In genomic region chr15:88565806-88566205, GRCm38 (mm10) we compare ENCODE assay signal across 18 mouse cellular contexts. TPM values are rescaled to one million over a fixed set of nuclear protein-coding genes. Genes with fewer than 3 reads are reported as not detected.
"Had no signal": no experiment of that assay in that cellular context is flagged by ENCODE, and none has a peak within 500 bp of the region (broad histone marks: within the 10 kb centered on the region; RNA-seq: fewer than 3 reads in every experiment).

No protein-coding gene starts in this region.

- H3K4me3 ChIP-seq: layer of hippocampus, adult 2 months; limb, embryonic 10.5 days; liver, embryonic 15.5 days; midbrain, embryonic 10.5 days; neural tube, embryonic 12.5 days; stomach, embryonic 15.5 days had no signal

- H3K9me3 ChIP-seq: limb, embryonic 10.5 days; liver, embryonic 15.5 days; midbrain, embryonic 10.5 days; neural tube, embryonic 12.5 days; stomach, embryonic 15.5 days had no signal

- H3K27me3 ChIP-seq: neural tube, embryonic 12.5 days had no signal

- H3K4me2 ChIP-seq: liver, embryonic 11.5 days; liver, embryonic 15.5 days; neural tube, embryonic 12.5 days; stomach, embryonic 15.5 days had no signal

- DNase-seq: kidney, postnatal 10 days; kidney, postnatal 4 days; lung, adult 2 months; lung, postnatal 36 days; right cerebral cortex, postnatal 14 days; thymus, adult 2 months; thymus, postnatal 36 days had no signal

- H3K4me1 ChIP-seq: liver, embryonic 15.5 days; stomach, embryonic 15.5 days had no signal

- H3K36me3 ChIP-seq: limb, embryonic 10.5 days; liver, embryonic 15.5 days; midbrain, embryonic 10.5 days; neural tube, embryonic 12.5 days; stomach, embryonic 15.5 days had no signal

- H3K27ac ChIP-seq: layer of hippocampus, adult 2 months; limb, embryonic 10.5 days; liver, embryonic 15.5 days; midbrain, embryonic 10.5 days; neural tube, embryonic 12.5 days; stomach, embryonic 15.5 days had no signal

- H3K9ac ChIP-seq: liver, embryonic 15.5 days; neural tube, embryonic 12.5 days; stomach, embryonic 15.5 days had no signal

- ATAC-seq: lung, postnatal 0 days had no signal

RNA-seq across cellular contexts. Expression of gene Zdhhc25, which starts 34.3 kb away (rescaled TPM):
- polyA plus RNA-seq: kidney, embryonic 14.5 days; limb, embryonic 10.5 days; limb, embryonic 14.5 days; liver, embryonic 11.5 days; liver, embryonic 15.5 days; lung, adult 2 months; lung, postnatal 0 days; midbrain, embryonic 10.5 days; neural tube, embryonic 12.5 days; spleen, adult 2 months; stomach, embryonic 15.5 days; thymus, adult 2 months had no signal
